Mouse (Mus musculus) liver, embryonic 15.5 days (tissue): Measurements from ENCODE around the gene Dcaf10. TPM values are rescaled to one million over a fixed set of nuclear protein-coding genes. Genes with fewer than 3 reads are reported as not detected.

Source experiments
- ATAC-seq: fragments of 200-750 bp; cut with Nextera tagmentation; 2 replicates; pipeline ENCODE4 v1.8.0; 2017; ENCODE audit warnings: moderate number of reproducible peaks, mild to moderate bottlenecking, moderate library complexity; ENCODE audit not compliant: insufficient read depth
- H3K27ac ChIP-seq: fragments of 300-500 bp; sonication (generic); replicated peaks from 2 replicates; pipeline ENCODE4 v1.5.1; 2015; ENCODE audit warnings: mild to moderate bottlenecking, inconsistent platforms
- H3K27me3 ChIP-seq: fragments of 300-500 bp; sonication (generic); 2 replicates; pipeline ENCODE4 v1.6.1; 2015; ENCODE audit warnings: mild to moderate bottlenecking, inconsistent platforms
- H3K36me3 ChIP-seq: fragments of 300-500 bp; sonication (generic); replicated peaks from 2 replicates; pipeline ENCODE4 v1.6.1; 2015; ENCODE audit warnings: moderate library complexity, mild to moderate bottlenecking, inconsistent platforms
- H3K4me1 ChIP-seq: fragments of 300-500 bp; sonication (generic); replicated peaks from 2 replicates; pipeline ENCODE4 v1.6.1; 2015; ENCODE audit warnings: inconsistent platforms
- H3K4me2 ChIP-seq: fragments of 300-500 bp; sonication (generic); 2 replicates; pipeline ENCODE4 v1.6.1; 2015; ENCODE audit warnings: moderate library complexity, mild to moderate bottlenecking, inconsistent platforms
- H3K4me3 ChIP-seq: fragments of 300-500 bp; sonication (generic); replicated peaks from 2 replicates; pipeline ENCODE4 v1.5.1; 2015; ENCODE audit warnings: mild to moderate bottlenecking, inconsistent platforms
- H3K9ac ChIP-seq: fragments of 300-500 bp; sonication (generic); 2 replicates; pipeline ENCODE4 v1.6.1; 2015; ENCODE audit warnings: moderate library complexity, mild to moderate bottlenecking, inconsistent platforms
- H3K9me3 ChIP-seq: fragments of 300-500 bp; sonication (generic); replicated peaks from 2 replicates; pipeline ENCODE4 v1.6.1; 2016; ENCODE audit warnings: inconsistent platforms
- WGBS: fragments of 180-500 bp; shearing (Covaris S2); methylation state at CpG from one replicate; pipeline ENCODE4 v1.1.7; 2015; ENCODE audit warnings: mixed read lengths; ENCODE audit not compliant: insufficient replicate concordance; 5-methylcytosine and 5-hydroxymethylcytosine counted together
- microRNA-seq: library from miRNA; unstranded; fragments of <30 nt; microRNA quantifications from one replicate; pipeline ENCODE4, GENCODE M21; 2016
- polyA plus RNA-seq: library from polyadenylated mRNA; unstranded; fragments of >200 nt; fragmentation: Nextera tagmentation; extraction: Ambion mirVana; gene quantifications from 2 replicates; pipeline ENCODE4 v1.2.1, GENCODE M21; 2015

Gene Dcaf10
- polyA plus RNA-seq, 1 experiment from 2014 or later: 5.7 TPM

- no peak for ATAC-seq
- no peaks in the 10 kb centered on the region for H3K9me3 ChIP-seq
- H3K36me3 ChIP-seq: 0 out of 2 replicates have a peak, but pooled peaks cover 7% of the 10 kb centered on the region
- H3K4me3 ChIP-seq: no peak overlapping the region
- H3K4me1 ChIP-seq: peaks cover 25% of the 10 kb centered on the region; the same call in 1 of the 2 replicates
- H3K27me3 ChIP-seq: peaks cover 2% of the 10 kb centered on the region; the same call in 1 of the 2 replicates
- 71% methylated on average over 11 of the region's 11 CpGs for WGBS
- H3K27ac ChIP-seq: no peak overlapping the region
- H3K4me2 ChIP-seq: no peak overlapping the region
- no peak overlapping the region for H3K9ac ChIP-seq
These were observed 79.8 kb downstream of the Dcaf10 start for GRCm38 (mm10) chr4:45421519-45422260.

GRCm38 (mm10) chr4:45422640-45423039, 80.7 kb downstream of the Dcaf10 start:
- peaks cover 25% of the 10 kb centered on the region; the same call in 1 of the 2 replicates for H3K4me1 ChIP-seq
- no peak overlapping the region for H3K27ac ChIP-seq
- no peak overlapping the region for H3K9ac ChIP-seq
- H3K4me2 ChIP-seq: no peak overlapping the region
- no peak for ATAC-seq
- 70% methylated on average over 10 of the region's 10 CpGs for WGBS
- H3K27me3 ChIP-seq: no peaks in the 10 kb centered on the region
- 0 out of 2 replicates have a peak, but pooled peaks cover 7% of the 10 kb centered on the region for H3K36me3 ChIP-seq
- no peaks in the 10 kb centered on the region for H3K9me3 ChIP-seq
- no peak overlapping the region for H3K4me3 ChIP-seq

DNA sequence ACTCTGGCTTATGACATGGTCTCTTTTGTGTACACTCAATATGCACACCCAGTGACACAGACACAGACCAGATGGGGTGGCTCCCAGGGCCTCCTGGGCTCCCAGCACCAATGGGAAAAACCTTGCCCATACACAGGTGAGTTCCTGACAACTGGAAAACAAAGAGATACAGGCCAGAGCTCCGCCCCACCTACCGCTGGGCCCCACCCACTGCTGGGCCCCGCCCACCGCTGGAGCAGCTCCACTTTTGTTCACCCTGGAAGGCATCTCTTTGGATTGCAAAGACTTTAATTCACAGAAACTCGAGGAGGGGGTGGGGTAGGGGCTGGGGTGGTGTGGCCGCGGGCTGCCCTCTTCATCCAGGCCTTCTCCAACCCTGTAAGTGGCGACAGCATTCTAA, 81.5 kb downstream of the Dcaf10 start:
- Histone ChIP-seq H3K4me3 (no peak overlapping the region), H3K9ac (no peak overlapping the region), H3K4me2 (no peak overlapping the region), H3K9me3 (no peaks in the 10 kb centered on the region), H3K27me3 (no peaks in the 10 kb centered on the region), H3K36me3 (0 out of 2 replicates have a peak, but pooled peaks cover 7% of the 10 kb centered on the region), H3K4me1 (peaks cover 25% of the 10 kb centered on the region; the same call in 1 of the 2 replicates), H3K27ac (no peak overlapping the region)
- no peak for ATAC-seq
- WGBS: 54% methylated on average over 8 of the region's 8 CpGs

DNA sequence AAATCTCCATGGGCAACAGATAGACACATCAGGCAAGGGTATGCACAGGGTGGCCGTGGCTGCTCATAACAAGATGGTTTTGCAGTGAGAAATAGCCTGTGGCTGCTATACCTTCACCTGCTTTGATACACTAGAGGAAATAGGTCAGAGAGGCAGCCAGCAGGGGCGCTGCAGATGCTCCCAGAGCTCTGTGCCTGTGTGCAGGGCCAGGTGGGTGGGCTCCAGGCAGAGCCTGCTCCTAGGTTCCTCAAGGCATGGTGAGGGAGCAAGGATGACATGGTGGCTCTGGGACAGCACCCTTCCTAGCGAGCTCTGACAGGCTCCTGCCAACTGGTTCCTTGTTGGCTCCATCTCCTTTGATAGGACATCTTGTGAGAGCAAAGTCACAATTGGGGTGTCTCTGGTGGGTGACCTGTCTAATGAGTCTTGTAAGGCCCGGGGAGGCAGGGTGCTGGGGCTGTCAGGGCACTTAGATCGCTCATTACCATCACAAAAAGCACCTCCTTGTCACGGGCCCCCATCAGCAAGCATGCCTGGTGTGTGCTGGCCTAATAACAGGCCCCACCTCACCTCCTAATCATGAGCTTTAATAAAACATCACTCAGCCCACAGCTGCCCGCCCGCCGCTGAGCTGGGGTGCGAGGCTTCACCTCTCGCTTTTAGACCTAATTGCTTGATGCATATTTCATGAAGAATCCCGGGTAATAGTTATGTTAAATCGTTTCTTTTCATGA, 85.0 kb downstream of the Dcaf10 start:
- Histone ChIP-seq H3K4me1 (peaks cover 6% of the 10 kb centered on the region; the same call in 1 of the 2 replicates), H3K4me3 (no peak overlapping the region), H3K4me2 (no peak overlapping the region), H3K9ac (no peak overlapping the region), H3K27me3 (no peaks in the 10 kb centered on the region), H3K27ac (no peak overlapping the region), H3K36me3 (0 out of 2 replicates have a peak, but pooled peaks cover 11% of the 10 kb centered on the region), H3K9me3 (no peaks in the 10 kb centered on the region)
- ATAC-seq: no peak
- 64% methylated on average over 13 of the region's 13 CpGs for WGBS

Small RNAs within 50 kb of the gene (microRNA-seq; reads per million reads assigned to microRNA genes)
- gene Gm25692: not detected

Other genes with a start within 250 kb of the Dcaf10 start
- 115 and 126 TPM in 2 replicates for gene Tomm5, start 234.0 kb upstream of the Dcaf10 start, polyA plus RNA-seq
- gene Frmpd1, start 157.2 kb upstream of the Dcaf10 start, polyA plus RNA-seq: 0.13 and 0.25 TPM in 2 replicates
- 3.7 and 4.9 TPM in 2 replicates for gene Trmt10b, start 45.0 kb upstream of the Dcaf10 start, polyA plus RNA-seq
- 46.1 and 47.9 TPM in 2 replicates for gene Exosc3, start 631 bp downstream of the Dcaf10 start, polyA plus RNA-seq
- 72.8 and 74.4 TPM in 2 replicates for gene Slc25a51, start 66.7 kb downstream of the Dcaf10 start, polyA plus RNA-seq
- 2.9 and 3.9 TPM in 2 replicates for gene Shb, start 190.4 kb downstream of the Dcaf10 start, polyA plus RNA-seq